Mouse (Mus musculus) urinary bladder, adult 18-20 months (tissue): Measurements from ENCODE around the gene Tecpr2.

ENCODE experiments used
- DNase-seq, 2 experiments: peaks; one replicate each; pipeline ENCODE4 v3.0.0; 2022; ENCODE audit warnings: low spot score in 2 of 2, mixed read lengths in 2 of 2

Tecpr2 gene

DNA sequence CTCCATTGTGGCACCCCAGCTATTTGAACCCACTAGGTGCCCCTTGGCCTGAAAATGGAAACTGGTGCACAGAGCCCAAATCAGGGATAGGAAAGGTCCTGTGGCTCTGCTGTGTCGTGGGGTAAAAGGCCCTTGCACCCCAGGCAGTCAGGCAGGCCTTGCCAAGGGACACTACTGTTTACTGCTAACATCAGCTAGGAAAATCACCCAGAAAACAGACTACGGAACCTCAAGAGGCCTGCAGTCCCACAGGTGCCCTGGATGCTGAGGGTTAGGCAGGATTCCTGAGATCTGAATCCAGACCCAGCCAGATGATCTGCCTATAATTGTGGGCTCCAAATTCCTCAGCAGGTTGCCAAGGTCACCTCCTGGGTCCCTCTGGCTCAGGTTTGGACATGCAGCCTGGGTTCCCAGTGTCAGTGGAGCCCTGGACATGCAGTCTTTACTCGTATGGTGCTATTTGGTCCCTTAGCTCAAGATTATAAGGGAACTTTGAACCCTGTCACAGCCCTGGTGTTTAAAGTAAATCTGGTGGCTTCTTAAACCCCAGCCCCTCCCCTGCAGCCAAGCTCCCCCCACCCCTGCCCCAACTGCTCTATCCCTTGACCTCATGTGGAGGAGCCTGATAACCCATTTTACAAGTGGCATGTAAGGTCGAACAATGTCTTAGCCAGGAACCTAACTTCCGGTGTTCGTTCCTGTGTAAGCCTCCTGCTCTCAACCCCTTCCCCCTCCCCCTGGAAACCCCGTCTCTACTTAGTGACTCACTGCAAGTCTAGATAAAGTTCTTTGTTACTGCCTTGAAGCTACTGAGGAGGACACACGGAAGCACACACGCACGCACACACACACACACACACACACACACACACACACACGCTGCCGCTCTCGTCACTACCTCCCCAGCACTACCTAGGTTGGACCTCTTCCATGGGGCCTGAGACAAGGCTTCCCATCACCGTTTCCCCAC lies 118.4 kb downstream of the Tecpr2 start:
- peak; percentile 15 to 41 for DNase-seq

DNA sequence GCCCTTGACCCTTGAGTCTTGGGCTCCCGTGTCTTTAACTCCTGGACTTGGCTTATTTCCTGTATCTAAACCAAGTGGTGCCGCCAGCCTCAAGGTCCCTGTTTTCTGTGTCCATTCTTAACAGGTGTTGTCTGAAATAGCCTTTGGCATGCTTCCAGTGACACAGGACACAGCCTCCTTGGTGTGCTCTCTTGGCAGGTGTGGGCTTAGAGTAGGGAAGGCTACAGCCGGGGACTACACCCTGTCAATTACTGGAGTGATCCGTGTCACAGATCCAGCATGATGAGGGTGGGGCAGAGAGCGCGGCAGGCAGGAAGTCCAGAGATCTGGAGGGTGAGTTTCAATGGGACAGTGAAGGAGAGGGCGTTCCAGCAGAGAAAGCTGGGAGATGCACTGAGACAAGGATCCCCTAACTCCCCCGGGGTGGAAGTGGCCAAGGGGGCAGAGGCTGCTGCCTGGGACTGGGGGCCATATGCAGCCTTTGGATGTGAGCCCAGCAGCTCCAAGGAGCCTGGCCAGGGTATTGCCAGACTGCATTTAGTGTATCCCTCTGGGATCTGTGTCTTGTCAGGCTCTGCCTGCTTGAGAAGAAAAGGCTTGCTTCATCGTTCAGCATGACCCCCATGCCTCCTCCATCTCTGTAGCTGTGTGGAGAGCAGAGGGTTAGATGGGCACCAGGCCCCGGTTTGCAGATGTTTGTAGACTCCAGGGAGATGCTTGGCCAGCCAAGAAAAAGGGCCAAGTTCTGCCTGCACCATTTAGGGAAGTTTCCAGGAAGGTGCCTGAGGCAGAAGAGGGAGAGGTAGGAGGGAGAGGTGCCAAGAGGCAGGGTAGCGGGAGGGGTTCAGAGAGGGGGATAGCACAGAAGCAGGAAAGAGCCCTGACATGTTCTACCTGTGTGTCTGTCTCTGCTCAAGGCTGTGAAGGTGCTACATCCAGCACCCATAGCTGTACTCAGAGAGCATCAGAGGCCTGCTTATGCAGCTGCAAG lies 119.7 kb downstream of the Tecpr2 start:
- DNase-seq = no peak

DNA sequence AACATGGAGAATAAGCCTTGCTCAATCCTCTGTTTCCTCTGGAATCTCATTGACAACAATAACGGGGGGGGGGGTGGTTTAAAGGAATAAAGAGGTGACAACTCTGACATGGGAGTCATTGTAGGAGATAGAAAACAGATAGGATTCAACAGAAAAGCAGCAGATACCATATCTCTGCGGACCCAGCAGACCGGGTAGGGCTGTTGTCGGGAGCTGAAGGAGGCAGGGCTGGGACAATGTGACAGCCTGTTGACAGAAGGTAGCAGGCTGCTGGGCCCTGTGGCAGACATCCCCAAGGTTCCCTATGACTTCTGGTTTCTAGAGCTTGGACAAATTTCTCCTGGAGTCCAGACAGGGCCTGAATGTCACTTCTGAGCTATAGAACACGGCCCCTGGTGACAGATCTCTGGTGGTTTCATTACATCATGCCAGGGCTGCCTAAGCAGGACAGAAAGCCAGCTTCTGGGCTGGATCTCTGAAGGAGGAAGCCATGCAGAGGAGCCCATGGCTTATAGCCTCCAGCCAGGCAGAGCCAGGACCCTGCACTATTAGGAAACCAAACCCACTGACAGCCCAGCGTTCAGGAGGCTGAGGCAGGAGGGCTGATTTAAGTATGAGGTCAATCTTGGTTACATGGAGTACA lies 120.7 kb downstream of the Tecpr2 start:
- no peak for DNase-seq

DNA sequence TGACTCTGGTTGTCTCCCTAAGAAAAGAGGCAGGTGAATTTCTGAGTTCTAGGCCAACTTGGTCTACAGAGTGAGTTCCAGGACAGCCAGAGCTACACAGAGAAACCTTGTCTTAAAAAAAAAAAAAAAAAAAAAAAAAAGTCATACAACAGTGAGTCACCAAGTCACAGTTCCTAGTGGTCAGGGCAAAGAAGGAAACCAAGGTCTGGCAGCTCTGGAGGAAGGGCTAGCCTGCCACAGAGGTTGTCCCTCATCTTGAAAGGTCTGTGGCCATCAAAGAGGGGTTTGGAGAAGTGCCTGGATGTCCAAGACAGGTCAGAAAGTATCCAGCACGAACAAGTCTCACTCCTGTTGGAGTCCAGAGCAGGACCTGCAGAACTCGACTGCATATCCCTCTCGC lies 127.7 kb downstream of the Tecpr2 start:
- DNase-seq = no peak

- no peak for DNase-seq
These were observed 129.0 kb downstream of the Tecpr2 start for GRCm38 (mm10) chr12:111018068-111018467.

GRCm38 (mm10) chr12:111019086-111019485 lies 130.0 kb downstream of the Tecpr2 start:
- no peak for DNase-seq

DNA sequence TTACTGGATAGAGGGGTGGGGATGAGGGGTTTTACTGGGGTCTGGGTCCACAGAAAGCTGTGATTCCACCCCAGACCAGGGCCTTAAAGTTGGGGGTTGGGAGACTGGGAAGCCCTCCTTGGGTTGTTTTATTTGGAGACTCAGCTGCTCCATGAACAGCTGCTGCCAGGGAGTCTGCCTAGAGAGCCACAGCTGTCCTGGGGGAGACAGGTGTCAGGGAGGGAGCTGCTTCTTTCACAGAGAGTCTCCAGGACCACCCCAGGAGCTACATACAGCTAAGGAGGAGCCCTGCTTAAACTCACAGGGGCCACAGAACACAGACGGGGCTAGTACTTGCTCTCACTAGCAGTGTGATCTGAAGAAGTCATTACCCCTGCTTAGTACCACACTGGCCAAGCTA lies 132.1 kb downstream of the Tecpr2 start:
- DNase-seq = no peak

GRCm38 (mm10) chr12:111021577-111021976 lies 132.5 kb downstream of the Tecpr2 start:
- DNase-seq = no peak
